Mouse (Mus musculus) heart, embryonic 16.5 days (tissue): ENCODE data around the gene Ccdc88a. TPM values are rescaled to one million over a fixed set of nuclear protein-coding genes. Genes with fewer than 3 reads are reported as not detected.
A peak's percentile ranks its signal among the peaks of the same experiment; 100 is the strongest.

ENCODE experiments used
- ATAC-seq: fragments of 200-750 bp; cut with Nextera tagmentation; replicated peaks from 2 replicates; pipeline ENCODE4 v1.8.0; 2017; ENCODE audit warnings: moderate number of reproducible peaks; ENCODE audit not compliant: insufficient read depth, low FRiP score; ENCODE audit errors: extremely low read depth
- H3K27ac ChIP-seq: fragments of 300-500 bp; sonication (generic); 2 replicates; pipeline ENCODE4 v1.5.1; 2014; ENCODE audit warnings: mild to moderate bottlenecking, low read length, control low read depth, moderate library complexity
- H3K27me3 ChIP-seq: fragments of 300-500 bp; sonication (generic); 2 replicates; pipeline ENCODE4 v1.6.1; 2014; ENCODE audit warnings: low read length, mixed read lengths; ENCODE audit not compliant: control insufficient read depth, insufficient read depth
- H3K36me3 ChIP-seq: fragments of 300-500 bp; sonication (generic); 2 replicates; pipeline ENCODE4 v1.6.1; 2014; ENCODE audit not compliant: control insufficient read depth, insufficient read depth
- H3K4me1 ChIP-seq: fragments of 300-500 bp; sonication (generic); 2 replicates; pipeline ENCODE4 v1.6.1; 2014; ENCODE audit warnings: low read length, mixed read lengths; ENCODE audit not compliant: control insufficient read depth, insufficient read depth
- H3K4me2 ChIP-seq: fragments of 300-500 bp; sonication (generic); 2 replicates; pipeline ENCODE4 v1.6.1; 2014; ENCODE audit warnings: low read depth, mild to moderate bottlenecking, control low read depth, low read length
- H3K4me3 ChIP-seq: fragments of 300-500 bp; sonication (generic); 2 replicates; pipeline ENCODE4 v1.5.1; 2014; ENCODE audit warnings: mild to moderate bottlenecking, control low read depth, low read length
- H3K9ac ChIP-seq: fragments of 300-500 bp; sonication (generic); 2 replicates; pipeline ENCODE4 v1.6.1; 2014; ENCODE audit warnings: low read length, control low read depth
- H3K9me3 ChIP-seq: fragments of 300-500 bp; sonication (generic); replicated peaks from 2 replicates; pipeline ENCODE4 v1.6.1; 2016; ENCODE audit warnings: low read length; ENCODE audit not compliant: control insufficient read depth
- WGBS: fragments of 180-500 bp; shearing (Covaris S2); extraction: QIAGEN DNeasy Blood & Tissue Kit; methylation state at CpG from one replicate; pipeline ENCODE4 v1.1.7; 2014; 5-methylcytosine and 5-hydroxymethylcytosine counted together
- polyA plus RNA-seq: library from polyadenylated mRNA; unstranded; fragments of >200 nt; fragmentation: Nextera tagmentation; extraction: Ambion mirVana; gene quantifications from 2 replicates; pipeline ENCODE4 v1.2.1, GENCODE M21; 2015

Gene Ccdc88a
- polyA plus RNA-seq, 1 experiment from 2014 or later = 18.4 TPM

GRCm38 (mm10) chr11:29374274-29374656, 807 bp downstream of the Ccdc88a start:
- H3K27ac ChIP-seq = peak overlapping the region; percentile 95
- ATAC-seq = no peak
- no peaks in the 10 kb centered on the region for H3K36me3 ChIP-seq
- H3K27me3 ChIP-seq = no peaks in the 10 kb centered on the region
- peak overlapping the region; percentile 82 for H3K4me2 ChIP-seq
- H3K9me3 ChIP-seq = no peaks in the 10 kb centered on the region
- peak overlapping the region; percentile 96 for H3K9ac ChIP-seq
- WGBS = 0% methylated on average over 8 of the region's 8 CpGs
- H3K4me3 ChIP-seq = peak overlapping the region; percentile 76
- H3K4me1 ChIP-seq = peaks cover 5% of the 10 kb centered on the region

- no peaks in the 10 kb centered on the region for H3K27me3 ChIP-seq
These were observed 3.2 kb downstream of the Ccdc88a start for GRCm38 (mm10) chr11:29376635-29377034.

GRCm38 (mm10) chr11:29378751-29379150, 5.3 kb downstream of the Ccdc88a start:
- H3K27ac ChIP-seq = no peak overlapping the region
- peaks cover 7% of the 10 kb centered on the region for H3K4me1 ChIP-seq
- no peak overlapping the region for H3K4me3 ChIP-seq
- H3K36me3 ChIP-seq = 0 out of 2 replicates have a peak, but pooled peaks cover 3% of the 10 kb centered on the region
- no peaks in the 10 kb centered on the region for H3K9me3 ChIP-seq
- no peak overlapping the region for H3K4me2 ChIP-seq
- 95% methylated on average over 1 of the region's 1 CpGs for WGBS
- ATAC-seq = no peak
- H3K9ac ChIP-seq = no peak overlapping the region
- H3K27me3 ChIP-seq = no peaks in the 10 kb centered on the region

More at GRCm38 (mm10) chr11:29376635-29377034, 3.2 kb downstream of the Ccdc88a start:
- 85% methylated on average over 2 of the region's 2 CpGs for WGBS
- no peak for ATAC-seq
- peaks cover 5% of the 10 kb centered on the region for H3K4me1 ChIP-seq
- H3K4me2 ChIP-seq = no peak overlapping the region
- H3K4me3 ChIP-seq = no peak overlapping the region
- no peaks in the 10 kb centered on the region for H3K36me3 ChIP-seq
- H3K9me3 ChIP-seq = no peaks in the 10 kb centered on the region
- H3K27ac ChIP-seq = no peak overlapping the region
- no peak overlapping the region for H3K9ac ChIP-seq

- ATAC-seq = no peak
- H3K4me3 ChIP-seq = no peak overlapping the region
- H3K4me1 ChIP-seq = 0 out of 2 replicates have a peak, but pooled peaks cover 2% of the 10 kb centered on the region
- H3K9me3 ChIP-seq = no peaks in the 10 kb centered on the region
- H3K27ac ChIP-seq = no peak overlapping the region
- H3K9ac ChIP-seq = no peak overlapping the region
- H3K36me3 ChIP-seq = 0 out of 2 replicates have a peak, but pooled peaks cover 3% of the 10 kb centered on the region
- no peaks in the 10 kb centered on the region for H3K27me3 ChIP-seq
- no peak overlapping the region for H3K4me2 ChIP-seq
- WGBS = 53% methylated on average over 2 of the region's 2 CpGs
These were observed 10.0 kb downstream of the Ccdc88a start for GRCm38 (mm10) chr11:29383493-29383892.

- no peaks in the 10 kb centered on the region for H3K27me3 ChIP-seq
- no peaks in the 10 kb centered on the region for H3K9me3 ChIP-seq
- H3K27ac ChIP-seq = no peak overlapping the region
- WGBS = 63% methylated on average over 1 of the region's 1 CpGs
- ATAC-seq = no peak
- no peak overlapping the region for H3K9ac ChIP-seq
- no peak overlapping the region for H3K4me3 ChIP-seq
- H3K4me2 ChIP-seq = no peak overlapping the region
- 0 out of 2 replicates have a peak, but pooled peaks cover 2% of the 10 kb centered on the region for H3K4me1 ChIP-seq
- 0 out of 2 replicates have a peak, but pooled peaks cover 3% of the 10 kb centered on the region for H3K36me3 ChIP-seq
These were observed 10.5 kb downstream of the Ccdc88a start for GRCm38 (mm10) chr11:29384001-29384400.

GRCm38 (mm10) chr11:29384617-29385016, 11.2 kb downstream of the Ccdc88a start:
- no peak overlapping the region for H3K4me2 ChIP-seq
- ATAC-seq = no peak
- no peak overlapping the region for H3K27ac ChIP-seq
- H3K4me3 ChIP-seq = no peak overlapping the region
- H3K4me1 ChIP-seq = 0 out of 2 replicates have a peak, but pooled peaks cover 2% of the 10 kb centered on the region
- H3K9ac ChIP-seq = no peak overlapping the region
- 83% methylated on average over 3 of the region's 3 CpGs for WGBS
- no peaks in the 10 kb centered on the region for H3K9me3 ChIP-seq
- 0 out of 2 replicates have a peak, but pooled peaks cover 3% of the 10 kb centered on the region for H3K36me3 ChIP-seq
- H3K27me3 ChIP-seq = no peaks in the 10 kb centered on the region

GRCm38 (mm10) chr11:29389913-29390312, 16.5 kb downstream of the Ccdc88a start:
- Histone ChIP-seq H3K36me3 (no peaks in the 10 kb centered on the region), H3K9ac (no peak overlapping the region), H3K4me2 (no peak overlapping the region), H3K27me3 (no peaks in the 10 kb centered on the region), H3K27ac (no peak overlapping the region), H3K4me1 (no peaks in the 10 kb centered on the region), H3K4me3 (no peak overlapping the region), H3K9me3 (no peaks in the 10 kb centered on the region)
- 76% methylated on average over 4 of the region's 4 CpGs for WGBS
- no peak for ATAC-seq

- no peak for ATAC-seq
- Histone ChIP-seq H3K36me3 (no peaks in the 10 kb centered on the region), H3K4me3 (no peak overlapping the region), H3K9ac (no peak overlapping the region), H3K9me3 (no peaks in the 10 kb centered on the region), H3K4me1 (no peaks in the 10 kb centered on the region), H3K27ac (no peak overlapping the region), H3K4me2 (no peak overlapping the region), H3K27me3 (no peaks in the 10 kb centered on the region)
- WGBS = 79% methylated on average over 3 of the region's 3 CpGs
These were observed 21.8 kb downstream of the Ccdc88a start for GRCm38 (mm10) chr11:29395135-29395746.

- Histone ChIP-seq H3K4me2 (no peak overlapping the region), H3K9me3 (no peaks in the 10 kb centered on the region), H3K4me1 (no peaks in the 10 kb centered on the region), H3K9ac (no peak overlapping the region), H3K27ac (no peak overlapping the region), H3K27me3 (no peaks in the 10 kb centered on the region), H3K4me3 (no peak overlapping the region), H3K36me3 (0 out of 2 replicates have a peak, but pooled peaks cover 2% of the 10 kb centered on the region)
- no peak for ATAC-seq
- WGBS = 88% methylated on average over 2 of the region's 2 CpGs
These were observed 26.9 kb downstream of the Ccdc88a start for GRCm38 (mm10) chr11:29400374-29400773.
